Mouse (Mus musculus): ENCODE measurements around the gene Psma6. TPM values are rescaled to one million over a fixed set of nuclear protein-coding genes. Genes with fewer than 3 reads are reported as not detected.

Gene Psma6
- polyA plus RNA-seq, 1 experiment from 2014 or later, result 419 TPM

DNA sequence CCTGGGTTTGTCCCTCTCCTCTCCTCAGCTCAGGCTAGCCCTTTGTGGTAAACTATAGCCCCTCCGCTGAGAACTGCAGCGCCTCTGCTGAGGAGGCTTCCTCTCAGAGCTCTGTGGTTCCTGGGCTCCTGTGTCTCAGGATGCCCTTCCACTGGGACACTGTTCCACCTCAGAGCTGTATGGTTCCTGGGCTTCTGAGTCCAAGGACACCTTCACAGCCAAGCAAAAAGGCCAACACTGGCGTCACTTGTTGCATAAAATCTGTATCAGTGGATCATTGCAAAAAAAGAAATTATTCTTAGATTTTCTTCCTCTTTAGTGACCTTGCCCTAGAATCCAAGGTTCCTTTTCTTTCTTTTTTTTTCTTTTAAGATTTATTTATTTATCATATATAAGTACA is 804 bp downstream of the Psma6 start:
- Histone ChIP-seq H3K36me3 (ENCODE audit: insufficient read depth, low read length) (no peaks in the 10 kb centered on the region), H3K27ac (no peak overlapping the region), H3K27me3 (ENCODE audit: insufficient read depth, low read length) (no peaks in the 10 kb centered on the region), H3K4me1 (replicated peaks; ENCODE audit: insufficient read depth, low read length) (0 out of 2 replicates have a peak, but pooled peaks cover 7% of the 10 kb centered on the region), H3K4me2 (ENCODE audit: low read length) (no peak overlapping the region), H3K9me3 (replicated peaks; ENCODE audit: low read length) (no peaks in the 10 kb centered on the region), H3K9ac (ENCODE audit: low read depth, low read length) (no peak overlapping the region), H3K4me3 (replicated peaks; ENCODE audit: low read depth, low read length) (no peak overlapping the region)
- no peak for TF ChIP-seq CTCF (IDR thresholded peaks at IDR 0.05; ENCODE audit: low read depth)
- DNase-seq (ENCODE audit: low spot score) (no peak), ATAC-seq (replicated peaks; ENCODE audit: low FRiP score, low read depth) (no peak)
- 92% methylated on average over 3 of the region's 3 CpGs for WGBS

DNA sequence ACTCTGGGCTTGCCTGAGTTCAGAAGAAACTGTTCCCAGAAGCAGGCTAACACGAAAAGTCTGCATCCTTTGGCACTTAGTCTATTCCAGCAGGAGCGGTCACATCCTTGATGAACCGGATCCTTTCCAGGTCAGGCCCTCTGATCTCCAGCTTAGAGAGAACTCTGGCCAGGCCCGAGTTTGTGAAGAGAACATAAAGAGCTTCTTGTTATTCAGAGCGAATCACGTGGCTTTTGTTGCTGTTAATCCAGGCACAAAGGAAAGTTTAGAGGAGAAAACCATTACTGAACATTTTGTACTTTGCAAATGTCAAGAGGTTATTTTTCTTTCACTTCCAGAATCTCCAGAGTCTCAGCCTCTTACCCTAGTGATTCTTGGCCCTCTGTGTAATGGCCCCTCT is 1.9 kb downstream of the Psma6 start:
- WGBS, result 55% methylated on average over 6 of the region's 6 CpGs
- H3K27me3 ChIP-seq (ENCODE audit: insufficient read depth, low read length), result no peaks in the 10 kb centered on the region
- no peak overlapping the region for H3K9ac ChIP-seq (ENCODE audit: low read depth, low read length)
- no peak overlapping the region for H3K4me2 ChIP-seq (ENCODE audit: low read length)
- ATAC-seq (replicated peaks; ENCODE audit: low FRiP score, low read depth), result no peak
- no peak for TF ChIP-seq CTCF (IDR thresholded peaks at IDR 0.05; ENCODE audit: low read depth)
- H3K9me3 ChIP-seq (replicated peaks; ENCODE audit: low read length), result no peaks in the 10 kb centered on the region
- peak; percentile 30 for DNase-seq (ENCODE audit: low spot score)
- no peak overlapping the region for H3K4me3 ChIP-seq (replicated peaks; ENCODE audit: low read depth, low read length)
- no peaks in the 10 kb centered on the region for H3K36me3 ChIP-seq (ENCODE audit: insufficient read depth, low read length)
- 0 out of 2 replicates have a peak, but pooled peaks cover 12% of the 10 kb centered on the region for H3K4me1 ChIP-seq (replicated peaks; ENCODE audit: insufficient read depth, low read length)
- H3K27ac ChIP-seq, result peak overlapping the region; percentile 20; the same call in 1 of the 2 replicates

DNA sequence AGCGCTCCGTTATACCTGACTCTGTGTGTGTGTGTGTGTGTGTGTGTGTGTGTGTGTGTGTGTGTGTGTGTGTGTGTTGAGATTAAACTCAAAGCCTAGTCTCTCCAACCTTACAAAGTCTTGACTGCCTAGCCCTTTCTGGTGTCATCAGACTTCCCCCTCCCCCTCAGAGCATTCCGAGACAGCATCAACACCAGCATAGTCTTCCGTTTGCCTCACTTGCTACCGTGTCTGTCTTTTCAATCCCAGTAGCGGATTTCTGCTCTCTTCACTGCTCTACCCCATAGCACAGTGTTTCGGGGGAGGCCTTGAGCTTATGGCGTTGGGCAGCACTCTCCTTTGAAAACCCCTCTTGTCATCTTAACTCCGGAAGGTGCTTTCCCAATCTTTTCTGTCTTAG is 2.4 kb downstream of the Psma6 start:
- no peaks in the 10 kb centered on the region for H3K27me3 ChIP-seq (ENCODE audit: insufficient read depth, low read length)
- ATAC-seq (replicated peaks; ENCODE audit: low FRiP score, low read depth), result no peak
- no peak overlapping the region for H3K4me3 ChIP-seq (replicated peaks; ENCODE audit: low read depth, low read length)
- WGBS, result 79% methylated on average over 9 of the region's 9 CpGs
- H3K36me3 ChIP-seq (ENCODE audit: insufficient read depth, low read length), result no peaks in the 10 kb centered on the region
- no peak overlapping the region for H3K9ac ChIP-seq (ENCODE audit: low read depth, low read length)
- H3K9me3 ChIP-seq (replicated peaks; ENCODE audit: low read length), result no peaks in the 10 kb centered on the region
- TF ChIP-seq CTCF (IDR thresholded peaks at IDR 0.05; ENCODE audit: low read depth), result no peak
- H3K4me2 ChIP-seq (ENCODE audit: low read length), result no peak overlapping the region
- H3K4me1 ChIP-seq (replicated peaks; ENCODE audit: insufficient read depth, low read length), result 0 out of 2 replicates have a peak, but pooled peaks cover 12% of the 10 kb centered on the region
- DNase-seq (ENCODE audit: low spot score), result no peak
- H3K27ac ChIP-seq, result no peak overlapping the region

DNA sequence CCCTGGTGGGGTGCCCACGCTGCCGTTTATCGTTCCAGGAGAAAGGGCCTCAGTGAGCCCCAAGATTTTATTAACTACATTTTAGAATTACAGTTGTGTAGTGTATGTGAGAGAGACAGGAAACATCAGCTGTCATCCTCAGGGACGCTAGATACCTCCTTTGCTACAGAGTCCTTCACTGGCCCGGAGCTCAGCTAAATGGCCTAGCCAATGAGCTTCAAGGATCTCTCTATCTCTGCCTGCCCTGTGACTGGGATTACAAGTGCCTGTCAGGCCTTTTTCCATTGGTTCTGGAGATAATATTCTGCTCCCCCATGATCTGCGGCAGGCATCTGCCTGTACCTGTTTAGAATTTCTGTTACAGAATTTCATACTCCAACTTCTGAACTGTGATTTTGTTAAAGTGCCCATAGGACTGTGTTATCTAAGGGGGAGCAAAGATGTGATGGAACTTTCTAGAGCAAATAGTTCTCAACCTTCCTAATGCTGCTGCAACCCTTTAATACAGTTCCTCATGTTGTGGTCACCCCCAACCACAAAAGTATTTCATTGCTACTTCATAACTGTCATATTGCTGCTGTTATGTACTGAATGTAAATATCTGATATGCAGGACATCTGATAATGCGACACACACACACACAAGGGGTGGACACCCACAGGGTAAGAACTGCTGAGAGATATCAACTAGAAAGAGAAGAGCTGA is 3.2 kb downstream of the Psma6 start:
- H3K4me2 ChIP-seq (ENCODE audit: low read length), result no peak overlapping the region
- TF ChIP-seq CTCF (IDR thresholded peaks at IDR 0.05; ENCODE audit: low read depth), result no peak
- H3K9me3 ChIP-seq (replicated peaks; ENCODE audit: low read length), result no peaks in the 10 kb centered on the region
- H3K27ac ChIP-seq, result peak overlapping the region; percentile 31; the same call in 1 of the 2 replicates
- no peak overlapping the region for H3K9ac ChIP-seq (ENCODE audit: low read depth, low read length)
- H3K36me3 ChIP-seq (ENCODE audit: insufficient read depth, low read length), result no peaks in the 10 kb centered on the region
- 0 out of 2 replicates have a peak, but pooled peaks cover 12% of the 10 kb centered on the region for H3K4me1 ChIP-seq (replicated peaks; ENCODE audit: insufficient read depth, low read length)
- WGBS, result 77% methylated on average over 7 of the region's 7 CpGs
- no peak for ATAC-seq (replicated peaks; ENCODE audit: low FRiP score, low read depth)
- DNase-seq (ENCODE audit: low spot score), result no peak
- H3K4me3 ChIP-seq (replicated peaks; ENCODE audit: low read depth, low read length), result no peak overlapping the region
- no peaks in the 10 kb centered on the region for H3K27me3 ChIP-seq (ENCODE audit: insufficient read depth, low read length)

DNA sequence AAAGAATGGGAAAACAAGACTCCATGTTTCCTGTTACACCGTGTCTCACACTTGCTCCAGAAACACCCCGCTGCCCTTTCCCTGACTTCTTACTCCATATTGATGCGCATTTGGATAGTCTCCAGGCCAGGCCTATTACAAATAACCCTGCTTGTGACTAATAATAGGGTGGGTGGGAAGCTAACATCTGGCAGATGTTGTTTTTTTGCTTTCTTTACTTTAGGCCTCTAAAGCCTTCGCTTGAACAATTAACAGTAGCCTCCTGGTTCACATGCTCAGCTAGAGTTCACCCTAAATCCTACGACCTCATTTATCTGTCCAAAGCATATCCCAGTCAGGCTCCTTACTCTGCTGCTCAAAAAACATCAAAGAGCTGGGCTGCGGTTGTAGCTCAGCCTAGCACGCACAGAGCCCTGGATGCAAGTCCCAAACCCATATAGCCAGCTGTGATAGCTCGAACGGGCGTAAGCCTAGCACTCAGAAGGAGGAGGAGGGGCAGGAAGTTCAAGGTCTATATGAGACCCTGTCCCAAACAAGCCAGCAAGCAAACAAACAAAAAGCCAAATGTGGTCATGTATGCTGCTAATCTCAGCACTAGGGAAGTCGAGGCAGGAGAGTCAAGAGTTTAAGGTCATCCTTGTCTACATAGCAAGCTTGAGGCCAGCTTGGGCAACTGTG is 3.9 kb downstream of the Psma6 start:
- 48% methylated on average over 11 of the region's 11 CpGs for WGBS
- 0 out of 2 replicates have a peak, but pooled peaks cover 12% of the 10 kb centered on the region for H3K4me1 ChIP-seq (replicated peaks; ENCODE audit: insufficient read depth, low read length)
- H3K36me3 ChIP-seq (ENCODE audit: insufficient read depth, low read length), result no peaks in the 10 kb centered on the region
- no peaks in the 10 kb centered on the region for H3K27me3 ChIP-seq (ENCODE audit: insufficient read depth, low read length)
- no peaks in the 10 kb centered on the region for H3K9me3 ChIP-seq (replicated peaks; ENCODE audit: low read length)
- H3K4me2 ChIP-seq (ENCODE audit: low read length), result no peak overlapping the region
- no peak overlapping the region for H3K4me3 ChIP-seq (replicated peaks; ENCODE audit: low read depth, low read length)
- ATAC-seq (replicated peaks; ENCODE audit: low FRiP score, low read depth) (peak; percentile 78; the same call in 1 of the 2 replicates), DNase-seq (ENCODE audit: low spot score) (peak; percentile 81)
- H3K9ac ChIP-seq (ENCODE audit: low read depth, low read length), result no peak overlapping the region
- H3K27ac ChIP-seq, result peak overlapping the region; percentile 31; the same call in 1 of the 2 replicates
- no peak for TF ChIP-seq CTCF (IDR thresholded peaks at IDR 0.05; ENCODE audit: low read depth)

DNA sequence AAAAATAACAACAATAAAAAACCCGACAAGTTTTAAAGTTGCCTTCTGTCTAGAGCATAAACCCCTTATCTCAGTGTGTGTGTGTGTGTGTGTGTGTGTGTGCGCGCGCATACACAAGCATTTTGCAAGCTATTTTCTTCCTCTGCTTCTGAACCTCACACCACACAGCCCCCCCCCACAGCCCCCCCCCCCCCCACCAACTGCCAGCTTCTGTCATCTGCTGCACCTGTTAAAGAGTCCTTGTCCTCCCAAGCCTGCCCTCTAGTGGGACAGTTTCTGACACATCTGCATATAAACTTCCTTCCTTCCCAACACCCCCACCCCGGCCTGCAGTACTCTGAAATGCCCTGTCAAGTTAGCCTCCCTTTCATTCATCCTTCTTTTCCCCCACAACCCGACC is 4.5 kb downstream of the Psma6 start:
- Histone ChIP-seq H3K4me2 (ENCODE audit: low read length) (no peak overlapping the region), H3K27ac (0 out of 2 replicates have a peak overlapping the region, but pooled peaks have one; percentile 13), H3K36me3 (ENCODE audit: insufficient read depth, low read length) (no peaks in the 10 kb centered on the region), H3K4me1 (replicated peaks; ENCODE audit: insufficient read depth, low read length) (0 out of 2 replicates have a peak, but pooled peaks cover 12% of the 10 kb centered on the region), H3K4me3 (replicated peaks; ENCODE audit: low read depth, low read length) (no peak overlapping the region), H3K9ac (ENCODE audit: low read depth, low read length) (no peak overlapping the region), H3K27me3 (ENCODE audit: insufficient read depth, low read length) (no peaks in the 10 kb centered on the region), H3K9me3 (replicated peaks; ENCODE audit: low read length) (no peaks in the 10 kb centered on the region)
- ATAC-seq (replicated peaks; ENCODE audit: low FRiP score, low read depth), result peak; percentile 34
- peak; percentile 73 for DNase-seq (ENCODE audit: low spot score)
- TF ChIP-seq CTCF (IDR thresholded peaks at IDR 0.05; ENCODE audit: low read depth), result peak; percentile 56
- 68% methylated on average over 6 of the region's 6 CpGs for WGBS

Data from kidney, postnatal 0 days (tissue).